Mouse (Mus musculus) heart, embryonic 10.5 days (tissue): Measurements from ENCODE around the gene Mrpl30. TPM values are rescaled to one million over a fixed set of nuclear protein-coding genes. Genes with fewer than 3 reads are reported as not detected.

Source experiments
- DNase-seq: peaks from one replicate; pipeline ENCODE4 v3.0.0-alpha.2; 2017; ENCODE audit warnings: low spot score
- H3K27ac ChIP-seq: fragments of 300-500 bp; sonication (generic); 2 replicates; pipeline ENCODE4 v1.5.1; 2016; ENCODE audit warnings: mild to moderate bottlenecking
- H3K27me3 ChIP-seq: fragments of 300-500 bp; sonication (generic); 2 replicates; pipeline ENCODE4 v1.6.1; 2016; ENCODE audit warnings: mild to moderate bottlenecking; ENCODE audit not compliant: poor library complexity, insufficient read depth, severe bottlenecking
- H3K36me3 ChIP-seq: fragments of 300-500 bp; sonication (generic); 2 replicates; pipeline ENCODE4 v1.6.1; 2016; ENCODE audit warnings: mild to moderate bottlenecking, moderate library complexity
- H3K4me1 ChIP-seq: fragments of 300-500 bp; sonication (generic); 2 replicates; pipeline ENCODE4 v1.6.1; 2016; ENCODE audit warnings: mild to moderate bottlenecking
- H3K4me3 ChIP-seq: fragments of 300-500 bp; sonication (generic); 2 replicates; pipeline ENCODE4 v1.5.1; 2016; ENCODE audit warnings: mild to moderate bottlenecking, moderate library complexity
- H3K9me3 ChIP-seq: fragments of 300-500 bp; sonication (generic); 2 replicates; pipeline ENCODE4 v1.6.1; 2016; ENCODE audit warnings: mild to moderate bottlenecking, moderate library complexity
- WGBS: fragments of 180-500 bp; shearing (Covaris S2); methylation state at CpG from one replicate; pipeline ENCODE4 v1.1.7; 2016; 5-methylcytosine and 5-hydroxymethylcytosine counted together
- polyA plus RNA-seq: library from polyadenylated mRNA; unstranded; fragments of >200 nt; fragmentation: Nextera tagmentation; extraction: Ambion mirVana; gene quantifications from 2 replicates; pipeline ENCODE4 v1.2.1, GENCODE M21; 2016

The Mrpl30 gene
- polyA plus RNA-seq, 1 experiment from 2014 or later, result 245 TPM

DNA sequence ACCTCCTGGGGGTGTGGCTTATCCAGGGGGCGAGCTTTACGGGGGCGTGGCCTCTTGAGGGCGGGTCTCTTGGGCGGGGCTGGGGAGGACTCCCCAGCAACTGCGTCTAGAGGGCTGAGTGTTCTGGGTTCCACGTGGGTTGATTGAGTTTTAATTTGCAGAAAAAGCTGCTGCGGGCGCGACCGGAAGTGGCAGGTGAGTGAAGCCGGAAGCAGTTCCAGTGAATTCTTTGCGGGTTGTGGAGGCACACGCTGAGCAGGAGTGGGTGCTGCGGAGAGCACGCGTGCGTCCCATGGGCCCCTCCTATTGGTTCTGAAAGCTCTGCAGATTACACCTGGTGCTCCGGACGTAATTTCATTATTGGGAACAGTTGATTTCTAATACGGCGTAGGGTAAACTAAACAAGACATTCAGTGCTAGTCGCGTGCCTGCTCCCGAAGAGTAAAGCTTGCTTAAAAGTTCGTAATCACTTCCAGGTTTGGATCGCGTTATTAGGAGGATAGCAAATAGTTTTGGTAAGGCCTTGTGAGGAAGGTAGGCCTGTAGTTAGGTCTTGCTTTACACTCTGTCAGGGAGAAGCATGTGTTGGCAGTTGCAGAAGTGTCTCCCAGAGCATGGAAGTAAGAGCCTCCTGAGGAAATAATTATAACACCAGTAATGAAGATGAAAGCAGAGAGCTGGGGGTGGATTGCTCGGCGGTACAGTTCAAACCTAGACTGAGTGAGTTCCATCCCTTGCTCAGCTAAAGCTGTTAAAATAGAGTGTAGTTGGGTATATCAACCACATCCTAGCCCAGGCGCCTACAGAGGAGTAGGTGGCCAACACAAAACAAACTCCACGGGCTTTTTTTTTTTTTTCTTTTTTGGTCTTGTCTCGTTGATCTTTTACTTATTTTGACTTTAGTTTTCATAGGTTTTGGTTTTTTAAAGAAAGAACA is 17.9 kb upstream of the Mrpl30 start:
- peaks cover 29% of the 10 kb centered on the region for H3K36me3 ChIP-seq
- peaks cover 5% of the 10 kb centered on the region; the same call in 1 of the 2 replicates for H3K9me3 ChIP-seq
- peaks cover 3% of the 10 kb centered on the region; the same call in 1 of the 2 replicates for H3K4me1 ChIP-seq
- 0 out of 2 replicates have a peak, but pooled peaks cover 6% of the 10 kb centered on the region for H3K27me3 ChIP-seq
- 6% methylated on average over 33 of the region's 33 CpGs for WGBS
- DNase-seq, result peak; percentile 91
- peak overlapping the region; percentile 83 for H3K27ac ChIP-seq
- peak overlapping the region; percentile 69 for H3K4me3 ChIP-seq

DNA sequence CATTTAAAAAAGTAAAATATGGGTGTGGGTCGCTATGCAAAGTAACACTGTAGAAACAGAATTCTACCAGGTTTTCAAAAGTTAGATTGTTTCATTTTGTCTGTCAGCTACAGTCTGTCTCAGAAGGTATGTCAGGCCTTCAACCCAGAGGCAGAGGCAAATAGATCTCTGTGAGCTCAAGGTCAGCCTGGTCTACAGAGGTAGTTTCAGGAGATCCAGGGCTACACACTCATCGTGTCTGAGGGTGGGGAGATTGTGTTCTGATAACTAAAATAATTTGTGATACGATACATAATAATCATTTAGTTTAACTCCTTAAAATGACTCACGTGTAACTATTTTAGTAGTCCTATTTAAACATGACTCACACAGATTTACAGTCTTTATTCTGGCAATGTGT is 17.1 kb upstream of the Mrpl30 start:
- DNase-seq, result no peak
- 0 out of 2 replicates have a peak, but pooled peaks cover 6% of the 10 kb centered on the region for H3K27me3 ChIP-seq
- peak overlapping the region; percentile 69 for H3K4me3 ChIP-seq
- 88% methylated on average over 4 of the region's 4 CpGs for WGBS
- peaks cover 5% of the 10 kb centered on the region; the same call in 1 of the 2 replicates for H3K9me3 ChIP-seq
- peaks cover 3% of the 10 kb centered on the region; the same call in 1 of the 2 replicates for H3K4me1 ChIP-seq
- peaks cover 37% of the 10 kb centered on the region for H3K36me3 ChIP-seq
- H3K27ac ChIP-seq, result no peak overlapping the region

DNA sequence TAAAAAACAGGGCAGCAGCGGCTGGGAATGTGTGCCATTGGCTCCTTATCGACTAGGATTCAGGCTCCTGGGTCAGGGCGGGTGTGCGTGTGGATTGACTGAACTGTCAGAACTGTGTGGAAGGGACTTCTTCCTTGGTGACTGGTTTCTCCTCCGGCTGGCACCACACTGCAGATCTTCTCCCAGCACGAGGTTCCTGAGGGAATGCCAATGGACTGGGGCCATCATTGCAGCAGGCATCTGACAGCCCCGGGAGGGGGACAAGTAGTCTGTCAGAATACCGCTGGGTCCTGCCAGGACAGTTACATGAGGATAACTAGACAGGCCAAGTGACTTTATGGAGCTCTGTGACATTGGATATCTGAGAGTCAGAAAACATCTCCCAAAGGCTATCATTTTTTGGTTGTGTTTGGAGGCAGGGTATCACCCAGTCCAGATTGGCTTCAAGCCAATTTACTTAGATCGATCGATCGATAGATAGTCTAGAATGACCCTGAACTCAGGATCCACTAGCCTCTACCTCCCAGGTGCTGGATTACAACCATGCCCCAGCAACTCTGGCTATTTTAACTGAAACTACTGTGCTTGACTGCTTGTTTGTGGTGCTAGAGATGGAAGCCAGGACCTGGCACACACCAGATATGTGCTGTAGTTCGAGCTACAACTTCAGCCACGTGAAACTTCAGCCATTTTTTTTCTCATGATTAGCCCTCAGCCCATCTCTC is 12.4 kb upstream of the Mrpl30 start:
- WGBS, result 92% methylated on average over 13 of the region's 13 CpGs
- peaks cover 63% of the 10 kb centered on the region for H3K36me3 ChIP-seq

DNA sequence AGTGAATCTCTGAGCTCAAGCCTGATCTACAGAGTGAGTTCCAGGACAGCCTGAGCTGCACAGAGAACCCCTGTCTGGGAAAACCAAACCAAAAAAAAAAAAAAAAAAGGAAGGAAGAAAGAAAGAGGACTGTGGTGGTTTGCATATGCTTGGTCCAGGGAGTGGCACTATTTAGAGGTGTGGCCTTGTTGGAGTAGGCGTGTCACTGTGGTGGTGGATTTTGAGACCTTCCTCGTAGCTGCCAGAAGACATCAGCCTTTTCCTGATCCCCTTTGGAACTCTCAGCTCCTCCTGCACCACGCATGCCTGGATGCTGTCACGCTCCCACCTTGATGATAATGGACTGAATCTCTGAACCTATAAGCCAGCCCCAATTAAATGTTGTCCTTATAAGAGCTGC is 6.9 kb upstream of the Mrpl30 start:
- no peak overlapping the region for H3K27ac ChIP-seq
- peak; percentile 9 for DNase-seq
- no peaks in the 10 kb centered on the region for H3K9me3 ChIP-seq
- no peaks in the 10 kb centered on the region for H3K4me1 ChIP-seq
- H3K4me3 ChIP-seq, result no peak overlapping the region
- H3K27me3 ChIP-seq, result no peaks in the 10 kb centered on the region
- WGBS, result 83% methylated on average over 4 of the region's 4 CpGs
- peaks cover 45% of the 10 kb centered on the region for H3K36me3 ChIP-seq

More for the DNA sequence above, 12.4 kb upstream of the Mrpl30 start:
- no peak for DNase-seq
- H3K9me3 ChIP-seq, result peaks cover 5% of the 10 kb centered on the region; the same call in 1 of the 2 replicates
- no peaks in the 10 kb centered on the region for H3K27me3 ChIP-seq
- H3K4me3 ChIP-seq, result no peak overlapping the region
- no peak overlapping the region for H3K27ac ChIP-seq
- H3K4me1 ChIP-seq, result no peaks in the 10 kb centered on the region

DNA sequence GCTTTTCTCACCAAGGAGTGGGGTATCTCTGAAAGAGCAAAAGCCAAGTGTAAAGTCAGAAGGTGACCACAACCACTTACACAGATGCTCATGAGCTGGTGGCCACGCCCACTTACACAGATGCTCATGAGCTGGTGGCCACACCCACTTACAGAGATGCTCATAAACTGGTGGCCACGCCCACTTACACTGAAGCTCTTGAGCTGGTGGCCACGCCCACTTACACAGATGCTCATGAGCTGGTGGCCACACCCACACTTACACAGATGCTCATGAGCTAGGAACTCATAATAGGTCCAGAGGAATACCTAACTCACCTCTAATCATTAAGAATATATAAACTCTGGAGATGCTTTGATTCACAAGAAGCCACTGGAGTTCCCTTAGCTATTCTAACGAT is 5.8 kb upstream of the Mrpl30 start:
- H3K27me3 ChIP-seq, result no peaks in the 10 kb centered on the region
- peaks cover 5% of the 10 kb centered on the region; the same call in 1 of the 2 replicates for H3K4me1 ChIP-seq
- WGBS, result 74% methylated on average over 4 of the region's 4 CpGs
- peaks cover 34% of the 10 kb centered on the region for H3K36me3 ChIP-seq
- DNase-seq, result no peak
- no peak overlapping the region for H3K27ac ChIP-seq
- no peaks in the 10 kb centered on the region for H3K9me3 ChIP-seq
- H3K4me3 ChIP-seq, result no peak overlapping the region

DNA sequence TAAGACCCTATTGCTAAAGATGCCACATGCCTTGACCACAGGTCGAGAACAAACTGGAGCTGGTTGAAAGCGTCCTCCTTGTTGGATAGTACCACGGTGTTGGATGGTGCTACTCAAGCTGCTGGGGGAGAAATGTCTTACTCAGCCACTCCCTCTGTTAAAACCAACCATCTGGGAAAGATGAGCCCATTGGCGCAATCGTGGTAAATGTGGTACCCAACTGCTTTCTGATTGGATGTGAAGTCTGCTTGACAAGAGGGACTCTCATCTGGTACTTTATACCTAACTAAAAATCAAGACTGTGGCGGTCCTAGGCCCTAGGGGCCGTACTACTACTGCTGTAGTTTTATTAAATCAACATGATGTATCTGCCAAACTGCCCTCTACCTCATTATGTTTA is 1.1 kb upstream of the Mrpl30 start:
- H3K4me3 ChIP-seq, result peak overlapping the region; percentile 82
- H3K27me3 ChIP-seq, result no peaks in the 10 kb centered on the region
- no peak for DNase-seq
- H3K9me3 ChIP-seq, result no peaks in the 10 kb centered on the region
- H3K4me1 ChIP-seq, result peaks cover 16% of the 10 kb centered on the region; the same call in 1 of the 2 replicates
- H3K27ac ChIP-seq, result no peak overlapping the region
- peaks cover 18% of the 10 kb centered on the region for H3K36me3 ChIP-seq
- 75% methylated on average over 7 of the region's 7 CpGs for WGBS

DNA sequence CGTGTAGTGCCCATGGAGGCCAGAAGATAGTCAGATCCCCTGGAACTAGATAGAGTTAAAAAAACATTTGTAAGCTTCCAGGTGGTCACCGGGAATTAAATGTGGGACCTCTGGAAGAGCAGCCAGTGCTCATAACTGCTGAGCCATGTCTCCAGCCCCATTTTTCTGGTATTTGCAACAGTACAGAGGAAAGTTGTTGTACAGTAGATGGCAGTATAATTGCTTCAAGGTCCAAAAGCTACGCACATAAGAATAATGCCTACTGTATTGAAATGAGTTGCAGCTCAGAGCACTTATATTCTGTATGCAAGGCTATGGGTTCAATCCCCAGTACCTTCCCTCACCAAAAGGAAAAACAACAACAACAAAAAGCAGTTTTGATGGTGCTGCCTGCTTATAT is 1.1 kb downstream of the Mrpl30 start:
- Histone ChIP-seq H3K27me3 (no peaks in the 10 kb centered on the region), H3K4me1 (peaks cover 16% of the 10 kb centered on the region; the same call in 1 of the 2 replicates), H3K4me3 (peak overlapping the region; percentile 82), H3K36me3 (peaks cover 32% of the 10 kb centered on the region), H3K9me3 (no peaks in the 10 kb centered on the region), H3K27ac (no peak overlapping the region)
- no peak for DNase-seq
- 77% methylated on average over 3 of the region's 3 CpGs for WGBS

DNA sequence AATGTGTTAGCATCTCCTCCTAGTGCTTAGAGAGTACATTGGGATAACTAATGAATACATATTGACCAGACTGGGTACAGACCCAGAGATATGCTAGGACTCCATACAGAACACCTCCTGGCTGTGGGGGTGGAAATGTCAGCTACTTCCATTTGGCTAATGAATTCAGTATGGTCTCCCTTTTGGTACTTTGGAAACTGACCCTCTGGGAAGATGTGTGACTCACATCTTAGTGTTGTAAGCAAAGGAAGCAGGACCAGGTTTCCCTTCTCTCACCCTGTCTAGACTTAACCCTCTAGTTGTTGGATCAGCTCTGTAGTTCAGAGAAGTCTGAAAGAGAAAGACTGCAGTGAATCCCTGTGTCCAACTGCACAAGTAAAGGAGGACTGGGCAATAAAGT is 4.3 kb downstream of the Mrpl30 start:
- Histone ChIP-seq H3K36me3 (peaks cover 59% of the 10 kb centered on the region), H3K4me1 (peaks cover 9% of the 10 kb centered on the region; the same call in 1 of the 2 replicates)
- no peak for DNase-seq

DNA sequence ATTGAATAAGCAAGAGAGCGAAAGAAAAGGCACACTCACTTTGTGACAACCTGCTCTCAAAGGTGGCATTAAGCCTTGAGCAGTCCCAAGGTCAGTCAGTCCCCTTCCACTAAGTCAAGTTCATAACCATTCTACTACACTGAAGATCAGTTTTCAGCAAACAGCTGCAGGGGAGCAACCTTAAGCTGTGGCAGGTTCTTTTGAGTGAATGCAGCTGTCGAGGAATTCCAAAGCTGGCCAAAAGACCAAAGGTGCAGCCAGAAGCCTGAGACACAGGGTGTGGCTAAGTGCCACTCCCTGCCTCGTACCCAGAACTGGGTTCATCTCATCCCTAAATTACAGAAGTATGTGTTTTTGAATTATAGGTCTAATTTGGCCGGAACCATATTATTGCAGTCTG is 9.5 kb downstream of the Mrpl30 start:
- Histone ChIP-seq H3K9me3 (no peaks in the 10 kb centered on the region), H3K27me3 (no peaks in the 10 kb centered on the region), H3K4me1 (peaks cover 9% of the 10 kb centered on the region), H3K36me3 (peaks cover 47% of the 10 kb centered on the region), H3K4me3 (no peak overlapping the region), H3K27ac (no peak overlapping the region)
- 78% methylated on average over 4 of the region's 4 CpGs for WGBS
- no peak for DNase-seq

More for the DNA sequence above, 4.3 kb downstream of the Mrpl30 start:
- H3K4me3 ChIP-seq, result no peak overlapping the region
- H3K27ac ChIP-seq, result no peak overlapping the region
- H3K9me3 ChIP-seq, result no peaks in the 10 kb centered on the region
- no peaks in the 10 kb centered on the region for H3K27me3 ChIP-seq

DNA sequence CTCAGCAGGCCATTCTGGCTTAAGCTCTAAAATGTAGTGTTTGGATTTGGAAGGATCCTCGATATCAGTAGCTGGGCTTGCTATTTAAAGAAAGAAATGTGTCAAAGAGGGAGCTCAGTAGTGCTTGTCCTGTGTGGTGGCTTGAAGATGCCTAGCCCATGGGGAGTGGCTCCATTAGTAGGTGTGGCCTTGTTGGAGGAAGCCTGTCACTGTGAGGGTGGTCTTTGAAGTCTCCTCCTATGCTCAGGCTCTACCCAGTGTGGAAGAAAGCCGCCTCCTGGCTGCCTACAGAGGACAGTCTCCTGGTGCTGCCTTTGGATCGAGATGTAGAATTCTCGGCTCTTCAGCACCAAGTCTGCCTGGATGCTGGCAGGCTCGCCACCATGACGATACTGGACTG is 10.0 kb downstream of the Mrpl30 start:
- Histone ChIP-seq H3K27me3 (no peaks in the 10 kb centered on the region), H3K9me3 (no peaks in the 10 kb centered on the region), H3K36me3 (peaks cover 42% of the 10 kb centered on the region), H3K4me1 (peaks cover 9% of the 10 kb centered on the region), H3K4me3 (no peak overlapping the region), H3K27ac (no peak overlapping the region)
- 39% methylated on average over 6 of the region's 6 CpGs for WGBS
- no peak for DNase-seq

DNA sequence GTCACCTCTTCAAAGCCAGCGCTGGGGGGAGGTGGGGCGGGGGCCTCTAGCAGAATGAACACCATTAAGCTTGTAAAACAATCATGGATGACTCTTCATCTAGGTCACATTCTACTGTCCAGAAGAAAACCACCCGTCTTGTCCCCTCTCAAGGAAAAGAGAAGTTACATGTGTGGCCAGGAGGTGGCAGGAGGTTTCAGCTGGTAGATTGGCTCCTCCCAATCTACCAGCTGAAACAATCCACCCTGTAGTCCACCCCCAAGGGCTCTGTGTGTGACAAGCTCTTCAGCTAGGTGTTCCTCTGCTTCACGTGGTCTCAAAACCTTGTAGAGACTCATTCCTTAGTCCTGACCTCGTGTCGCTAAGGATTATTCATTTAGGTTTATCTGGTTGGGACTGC is 12.9 kb downstream of the Mrpl30 start:
- Histone ChIP-seq H3K4me1 (peaks cover 9% of the 10 kb centered on the region), H3K9me3 (no peaks in the 10 kb centered on the region), H3K4me3 (no peak overlapping the region), H3K27ac (no peak overlapping the region), H3K36me3 (peaks cover 17% of the 10 kb centered on the region), H3K27me3 (no peaks in the 10 kb centered on the region)
- DNase-seq, result no peak
- WGBS, result 36% methylated on average over 6 of the region's 6 CpGs

DNA sequence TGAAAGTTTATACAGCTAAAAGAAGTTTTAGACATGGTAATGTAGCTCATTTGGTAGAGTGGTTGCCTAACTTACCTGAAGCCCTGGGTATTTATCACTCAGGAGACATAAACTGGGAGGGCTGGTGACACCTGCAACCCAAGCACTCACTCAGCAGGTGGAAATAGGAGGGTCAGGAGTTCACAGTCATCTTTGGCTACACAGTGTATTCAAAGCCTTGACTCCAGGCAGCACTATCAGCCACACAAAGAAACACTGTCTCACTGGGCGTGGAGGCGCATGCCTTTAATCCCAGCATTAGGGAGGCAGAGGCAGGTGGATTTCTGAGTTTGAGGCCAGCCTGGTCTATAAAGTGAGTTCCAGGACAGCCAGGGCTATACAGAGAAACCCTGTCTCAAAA is 22.5 kb downstream of the Mrpl30 start:
- no peak for DNase-seq
- WGBS, result 79% methylated on average over 2 of the region's 2 CpGs

DNA sequence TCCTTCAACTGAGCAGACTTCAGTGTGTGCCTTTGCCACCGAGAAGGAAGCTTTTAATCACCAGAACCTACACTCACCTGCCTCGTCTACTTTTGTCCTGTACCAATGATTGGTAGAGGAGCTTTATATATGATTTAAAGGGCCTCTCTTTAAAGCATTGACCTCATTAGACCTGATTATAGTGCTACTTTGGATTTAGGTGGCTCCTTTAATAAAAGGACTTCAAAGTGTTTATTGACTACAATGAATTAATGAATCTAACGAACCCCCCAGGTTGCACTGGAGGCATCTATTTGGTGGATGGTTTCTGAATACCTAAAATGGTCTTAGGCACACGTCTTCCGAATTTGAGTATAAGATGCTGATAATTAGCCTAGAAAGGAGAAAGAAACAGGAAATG is 26.1 kb downstream of the Mrpl30 start, which contains the start of gene Lyg2:
Gene Lyg2, minus strand, starts transcription at position 101 of the 400 bp plus-strand sequence.
- no peaks in the 10 kb centered on the region for H3K9me3 ChIP-seq
- 67% methylated on average over 5 of the region's 5 CpGs for whole genome bisulfite sequencing
- H3K27ac ChIP-seq, result no peak within 1 kb of the TSS
- H3K36me3 ChIP-seq, result no peaks in the 10 kb centered on the region
- DNase-seq, result no peak
- H3K4me1 ChIP-seq, result peaks cover 3% of the 10 kb centered on the region; the same call in 1 of the 2 replicates
- peaks cover 6% of the 10 kb centered on the region; the same call in 1 of the 2 replicates for H3K27me3 ChIP-seq
- H3K4me3 ChIP-seq, result no peak within 1 kb of the TSS

More for the DNA sequence above, 22.5 kb downstream of the Mrpl30 start:
- no peaks in the 10 kb centered on the region for H3K9me3 ChIP-seq
- peaks cover 3% of the 10 kb centered on the region; the same call in 1 of the 2 replicates for H3K4me1 ChIP-seq
- peaks cover 6% of the 10 kb centered on the region; the same call in 1 of the 2 replicates for H3K27me3 ChIP-seq
- H3K36me3 ChIP-seq, result no peaks in the 10 kb centered on the region
- no peak overlapping the region for H3K4me3 ChIP-seq
- H3K27ac ChIP-seq, result no peak overlapping the region
